ENCODE assay signal across 8 mouse cellular contexts in the genomic region with DNA sequence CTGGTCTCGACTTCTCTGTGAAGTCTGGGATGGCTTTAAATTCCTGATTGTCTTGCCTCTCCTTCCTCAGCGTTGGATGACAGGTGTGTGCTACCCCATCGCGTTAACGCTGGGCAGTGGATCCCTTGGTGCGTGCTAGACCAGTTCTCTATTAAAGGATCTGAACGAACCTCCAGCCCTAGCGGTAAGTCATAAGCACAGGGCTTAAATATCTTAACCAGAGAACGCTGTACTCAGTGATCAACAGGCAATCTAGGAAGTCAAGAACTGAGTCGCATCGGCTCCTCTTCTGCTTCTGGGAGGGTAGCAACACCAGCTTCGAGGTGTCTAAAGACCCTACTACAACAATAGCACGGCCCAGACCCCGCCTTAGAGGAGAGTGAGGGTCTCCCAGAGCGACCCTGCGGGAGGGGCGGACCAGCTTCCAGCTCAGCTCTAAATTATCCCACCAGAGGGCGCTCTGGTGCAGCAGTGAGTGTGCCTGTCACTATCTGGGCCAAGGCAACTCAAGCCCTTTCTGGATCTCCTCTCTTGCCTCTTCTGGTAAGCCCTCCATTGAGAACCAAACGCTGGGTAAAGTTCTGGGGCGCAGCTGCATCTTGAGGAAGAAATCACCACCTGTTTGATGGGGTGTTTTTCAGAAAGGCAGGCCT. TPM values are rescaled to one million over a fixed set of nuclear protein-coding genes. Genes with fewer than 3 reads are reported as not detected.
A peak's percentile ranks its signal among the peaks of the same experiment; 100 is the strongest.
DNase-seq lines count a peak whose midpoint lies in the region; ATAC-seq and TF ChIP-seq lines count a peak whose summit lies in the region.

No protein-coding gene starts in this region.

- H3K4me1 ChIP-seq in MEL (ENCODE audit: control insufficient read depth in 1 of 2, insufficient read depth in 2 of 2, low read length in 2 of 2): peaks cover 4 to 11% of the 10 kb centered on the region in 2 experiments; a peak in 3 of 4 replicates
- H3K4me1 ChIP-seq in cerebellum, adult 2 months (ENCODE audit: control insufficient read depth, insufficient read depth, low read length): peaks cover 3% of the 10 kb centered on the region; the same call in 1 of the 2 replicates
- 0 out of 2 replicates have a peak, but pooled peaks cover 5% of the 10 kb centered on the region for H3K4me1 ChIP-seq in hindbrain, embryonic 12.5 days

- TF ChIP-seq EP300 in MEL (IDR thresholded peaks at IDR 0.05; ENCODE audit: low read depth in 1 of 2, low read length in 2 of 2): 0 out of 4 replicates have a peak, but pooled peaks of 1 of the 2 experiments have one; percentile 39

- 3% methylated on average over 20 of the region's 20 CpGs for WGBS in cerebellum, adult 2 months
- 5% methylated on average over 20 of the region's 20 CpGs for WGBS in hindbrain, embryonic 12.5 days

- H3K79me2 ChIP-seq in MEL (ENCODE audit: control insufficient read depth, insufficient read depth, low read length, poor library complexity): no peaks in the 10 kb centered on the region

- H3K27ac ChIP-seq in MEL (ENCODE audit: control insufficient read depth, low read depth, low read length): peak overlapping the region; percentile 5; the same call in 1 of the 2 replicates
- no peak overlapping the region for H3K27ac ChIP-seq in cerebellum, adult 2 months (ENCODE audit: insufficient read depth, low read length)
- no peak overlapping the region for H3K27ac ChIP-seq in hindbrain, embryonic 12.5 days

- peak; percentile 91 for DNase-seq in MEL (ENCODE audit: low read depth, low spot score)
- DNase-seq in cerebellum, adult 2 months: peak; percentile 68 to 77
- peak; percentile 87 for DNase-seq in forelimb bud, embryonic 11.5 days (ENCODE audit: low read depth, low spot score)
- peak; percentile 87 to 89 for DNase-seq in layer of hippocampus, postnatal 10 days (ENCODE audit: low spot score in 2 of 2)
- DNase-seq in lung, postnatal 36 days: peak; percentile 93
- DNase-seq in retina, embryonic 14.5 days (ENCODE audit: low spot score): peak; percentile 97
- peak; percentile 70 for DNase-seq in urinary bladder, adult 2 months (ENCODE audit: low spot score)

- peak overlapping the region; percentile 59 for H3K4me2 ChIP-seq in hindbrain, embryonic 12.5 days (replicated peaks)

- H3K36me3 ChIP-seq in MEL (ENCODE audit: control insufficient read depth in 1 of 2, insufficient read depth in 2 of 2, low read length in 2 of 2): peaks cover 0 to 5% of the 10 kb centered on the region in 2 experiments; a peak in 2 of 4 replicates
- H3K36me3 ChIP-seq in hindbrain, embryonic 12.5 days: no peaks in the 10 kb centered on the region

- H3K4me3 ChIP-seq in MEL (ENCODE audit: control insufficient read depth in 1 of 2, insufficient read depth in 1 of 2, low read depth in 2 of 2, low read length in 2 of 2): peak overlapping the region; percentile 41 to 42
- peak overlapping the region; percentile 41 for H3K4me3 ChIP-seq in cerebellum, adult 2 months (replicated peaks; ENCODE audit: insufficient read depth, low read depth, low read length)
- H3K4me3 ChIP-seq in hindbrain, embryonic 12.5 days: peak overlapping the region; percentile 25

- peaks cover 4 to 5% of the 10 kb centered on the region in 2 experiments; a peak in 3 of 4 replicates for H3K27me3 ChIP-seq in MEL (ENCODE audit: control insufficient read depth in 1 of 2, insufficient read depth in 2 of 2, low read length in 2 of 2)
- H3K27me3 ChIP-seq in cerebellum, adult 2 months (ENCODE audit: control insufficient read depth, insufficient read depth, low read length): no peaks in the 10 kb centered on the region
- H3K27me3 ChIP-seq in hindbrain, embryonic 12.5 days: peaks cover 22% of the 10 kb centered on the region

- 0 out of 4 replicates have a peak, but pooled peaks of 1 of the 2 experiments have one; percentile 21 for TF ChIP-seq POLR2A in MEL (IDR thresholded peaks at IDR 0.05; ENCODE audit: control insufficient read depth in 1 of 2, insufficient read depth in 1 of 2, low read depth in 1 of 2, low read length in 2 of 2, poor library complexity in 1 of 2)
- TF ChIP-seq POLR2A in cerebellum, adult 2 months (IDR thresholded peaks at IDR 0.05; ENCODE audit: borderline replicate concordance, insufficient read depth, low read length): no peak

- ATAC-seq in hindbrain, embryonic 12.5 days (ENCODE audit: low FRiP score): no peak

- H3K9me3 ChIP-seq in MEL (replicated peaks; ENCODE audit: insufficient read depth, low read length): no peaks in the 10 kb centered on the region
- no peaks in the 10 kb centered on the region for H3K9me3 ChIP-seq in hindbrain, embryonic 12.5 days (replicated peaks)

- TF ChIP-seq CTCF in MEL (IDR thresholded peaks at IDR 0.05 in 2 of 3, conservative IDR thresholded peaks at IDR 0.05 in 1 of 3; ENCODE audit: control insufficient read depth in 1 of 3, insufficient read depth in 1 of 3, low read depth in 2 of 3, low read length in 3 of 3, poor library complexity in 1 of 3, severe bottlenecking in 1 of 3): peak; percentile 89 to 98 (median 97)
- peak; percentile 95 for TF ChIP-seq CTCF in cerebellum, adult 2 months (IDR thresholded peaks at IDR 0.05; ENCODE audit: borderline replicate concordance, insufficient read depth, low read depth, low read length)

- TF ChIP-seq RAD21 in MEL (IDR thresholded peaks at IDR 0.05; ENCODE audit: low read depth, low read length): peak; percentile 91

- H3K9ac ChIP-seq in MEL (ENCODE audit: control insufficient read depth, low read depth, low read length, poor library complexity, severe bottlenecking): peak overlapping the region; percentile 62
- no peak overlapping the region for H3K9ac ChIP-seq in hindbrain, embryonic 12.5 days

TF ChIP-seq in MEL, 35 proteins besides CTCF, POLR2A, EP300 and RAD21 (continues in another document):
- TF ChIP-seq CHD2 (IDR thresholded peaks at IDR 0.05; ENCODE audit: low read length) (no peak), TBP (IDR thresholded peaks at IDR 0.05; ENCODE audit: low read depth, low read length) (peak; percentile 67; the same call in 1 of the 2 replicates), MAFK (IDR thresholded peaks at IDR 0.05; ENCODE audit: borderline replicate concordance, low read depth, low read length) (no peak), MYC (IDR thresholded peaks at IDR 0.05; ENCODE audit: low read depth, low read length) (no peak; the same call in 1 of the 2 replicates), BHLHE40 (IDR thresholded peaks at IDR 0.05; ENCODE audit: borderline replicate concordance, low read depth, low read length) (peak; percentile 59; the same call in 1 of the 2 replicates), JUND (IDR thresholded peaks at IDR 0.05; ENCODE audit: low read depth, low read length) (0 out of 2 replicates have a peak, but pooled peaks have one; percentile 55), ZKSCAN1 (IDR thresholded peaks at IDR 0.05; ENCODE audit: low read depth, low read length) (peak; percentile 52; the same call in 1 of the 2 replicates), E2F4 (IDR thresholded peaks at IDR 0.05; ENCODE audit: borderline replicate concordance, low read depth, low read length) (no peak), USF2 (IDR thresholded peaks at IDR 0.05; ENCODE audit: borderline replicate concordance in 1 of 2, insufficient read depth in 1 of 2, low read depth in 1 of 2, low read length in 2 of 2) (no peak), RCOR1 (IDR thresholded peaks at IDR 0.05; ENCODE audit: low read depth, low read length) (no peak), HCFC1 (IDR thresholded peaks at IDR 0.05; ENCODE audit: low read depth, low read length) (0 out of 2 replicates have a peak, but pooled peaks have one; percentile 39), ELF1 (IDR thresholded peaks at IDR 0.05; ENCODE audit: low read depth, low read length) (0 out of 2 replicates have a peak, but pooled peaks have one; percentile 40), UBTF (IDR thresholded peaks at IDR 0.05; ENCODE audit: borderline replicate concordance, insufficient read depth, low read depth, low read length) (no peak), GABPA (IDR thresholded peaks at IDR 0.05; ENCODE audit: low read depth, low read length) (no peak), TAL1 (IDR thresholded peaks at IDR 0.05; ENCODE audit: low read length) (no peak), ZMIZ1 (IDR thresholded peaks at IDR 0.05; ENCODE audit: low read depth, low read length) (no peak), TCF12 (IDR thresholded peaks at IDR 0.05; ENCODE audit: low read depth, low read length) (no peak), KAT2A (conservative IDR thresholded peaks at IDR 0.05; ENCODE audit: low read depth, low read length) (no peak), MEF2A (IDR thresholded peaks at IDR 0.05; ENCODE audit: extremely low read depth, insufficient replicate concordance, low read depth, low read length, poor library complexity, severe bottlenecking) (0 out of 2 replicates have a peak, but pooled peaks have one; percentile 13), MAZ (IDR thresholded peaks at IDR 0.05; ENCODE audit: low read depth, low read length) (peak; percentile 77; the same call in 1 of the 2 replicates)

RNA-seq across cellular contexts. Expression of gene Cavin1, which starts 12.6 kb away (rescaled TPM):
- 2.9 and 3.4 TPM in 2 replicates for total RNA-seq in MEL (2012; rRNA removed)
- polyA plus RNA-seq in MEL (2012; ENCODE audit: insufficient read depth in 1 of 2, insufficient read length in 2 of 2, low read depth in 1 of 2, low replicate concordance in 2 of 2, missing spikeins in 1 of 2): 1 to 10 TPM in 1 of 2 experiments, not detected in 1; 9.0 TPM
- polyA plus RNA-seq in cerebellum, adult 2 months (2012; rRNA removed): 14.9 and 15.6 TPM in 2 replicates
- 51.4 and 63.2 TPM in 2 replicates for polyA plus RNA-seq in hindbrain, embryonic 12.5 days (2016; fragmentation: Nextera tagmentation; extraction: Ambion mirVana)
- total RNA-seq in layer of hippocampus, postnatal 10 days (2021): 10 to 100 TPM; 20.5 to 20.6 TPM
- 284 and 420 TPM in 2 replicates for polyA plus RNA-seq in urinary bladder, adult 2 months (2012; rRNA removed)

RNA-seq across cellular contexts. Expression of gene Atp6v0a1, which starts 26.0 kb away (rescaled TPM):
- 12.8 and 20.8 TPM in 2 replicates for total RNA-seq in MEL (2012; rRNA removed)
- 10 to 100 TPM in 1 of 2 experiments, not detected in 1; 23.2 TPM for polyA plus RNA-seq in MEL (2012; ENCODE audit: insufficient read depth in 1 of 2, insufficient read length in 2 of 2, low read depth in 1 of 2, low replicate concordance in 2 of 2, missing spikeins in 1 of 2)
- 294 and 298 TPM in 2 replicates for polyA plus RNA-seq in cerebellum, adult 2 months (2012; rRNA removed)
- 70.2 and 74.1 TPM in 2 replicates for polyA plus RNA-seq in hindbrain, embryonic 12.5 days (2016; fragmentation: Nextera tagmentation; extraction: Ambion mirVana)
- 100 to 1,000 TPM; 424 to 431 TPM for total RNA-seq in layer of hippocampus, postnatal 10 days (2021)
- polyA plus RNA-seq in urinary bladder, adult 2 months (2012; rRNA removed): 66.9 and 74.1 TPM in 2 replicates

RNA-seq across cellular contexts. Expression of gene Stat3, which starts 43.9 kb away (rescaled TPM):
- 25.7 and 31.1 TPM in 2 replicates for total RNA-seq in MEL (2012; rRNA removed)
- polyA plus RNA-seq in MEL (2012; ENCODE audit: insufficient read depth in 1 of 2, insufficient read length in 2 of 2, low read depth in 1 of 2, low replicate concordance in 2 of 2, missing spikeins in 1 of 2): 100 to 1,000 TPM in 1 of 2 experiments, 10 to 100 TPM in 1; 64.7 to 249 TPM
- polyA plus RNA-seq in cerebellum, adult 2 months (2012; rRNA removed): 45.0 and 47.5 TPM in 2 replicates
- polyA plus RNA-seq in hindbrain, embryonic 12.5 days (2016; fragmentation: Nextera tagmentation; extraction: Ambion mirVana): 41.4 and 47.4 TPM in 2 replicates
- total RNA-seq in layer of hippocampus, postnatal 10 days (2021): 10 to 100 TPM; 35.9 to 39.0 TPM
- polyA plus RNA-seq in urinary bladder, adult 2 months (2012; rRNA removed): 91.2 and 103 TPM in 2 replicates
